Mouse (Mus musculus): ENCODE measurements around the gene Bex6. TPM values are rescaled to one million over a fixed set of nuclear protein-coding genes. Genes with fewer than 3 reads are reported as not detected.

Bex6 gene
- polyA plus RNA-seq, 1 experiment from 2014 or later = not detected

DNA sequence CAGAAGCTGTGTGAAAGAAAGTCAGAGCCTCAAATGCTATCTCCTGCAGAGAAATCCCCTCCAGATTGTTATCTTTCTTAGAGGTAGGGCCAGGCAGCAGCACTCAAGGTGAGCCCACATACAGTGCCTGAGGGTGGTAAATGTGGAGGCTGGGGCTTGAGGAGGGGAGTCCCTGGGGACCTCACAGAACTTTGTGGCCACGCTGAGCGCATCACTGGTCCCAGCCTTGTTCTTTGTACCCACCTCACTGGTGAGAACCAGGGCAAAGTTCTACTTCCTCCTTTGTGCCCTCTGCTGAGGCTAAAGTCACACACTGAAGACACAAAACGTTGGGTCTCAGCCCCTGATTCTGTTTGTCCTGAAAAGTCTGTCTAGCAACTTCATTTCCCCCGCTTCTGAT lies 16.2 kb upstream of the Bex6 start:
- H3K9ac ChIP-seq = peak overlapping the region; percentile 31; the same call in 1 of the 2 replicates
- DNase-seq = no peak
- H3K4me2 ChIP-seq = peak overlapping the region; percentile 65
- peaks cover 5% of the 10 kb centered on the region; the same call in 1 of the 2 replicates for H3K27me3 ChIP-seq (ENCODE audit: insufficient read depth, low read length)
- TF ChIP-seq CTCF (IDR thresholded peaks at IDR 0.05; ENCODE audit: low read depth) = no peak
- WGBS = 67% methylated on average over 4 of the region's 4 CpGs
- H3K9me3 ChIP-seq (ENCODE audit: low read depth, low read length) = no peaks in the 10 kb centered on the region
- peak overlapping the region; percentile 39 for H3K4me3 ChIP-seq (ENCODE audit: low read depth, low read length)
- H3K27ac ChIP-seq (ENCODE audit: low read depth) = no peak overlapping the region
- ATAC-seq (ENCODE audit: insufficient read depth) = no peak
- H3K36me3 ChIP-seq (ENCODE audit: insufficient read depth) = no peaks in the 10 kb centered on the region
- H3K4me1 ChIP-seq (ENCODE audit: insufficient read depth) = 0 out of 2 replicates have a peak, but pooled peaks cover 2% of the 10 kb centered on the region

DNA sequence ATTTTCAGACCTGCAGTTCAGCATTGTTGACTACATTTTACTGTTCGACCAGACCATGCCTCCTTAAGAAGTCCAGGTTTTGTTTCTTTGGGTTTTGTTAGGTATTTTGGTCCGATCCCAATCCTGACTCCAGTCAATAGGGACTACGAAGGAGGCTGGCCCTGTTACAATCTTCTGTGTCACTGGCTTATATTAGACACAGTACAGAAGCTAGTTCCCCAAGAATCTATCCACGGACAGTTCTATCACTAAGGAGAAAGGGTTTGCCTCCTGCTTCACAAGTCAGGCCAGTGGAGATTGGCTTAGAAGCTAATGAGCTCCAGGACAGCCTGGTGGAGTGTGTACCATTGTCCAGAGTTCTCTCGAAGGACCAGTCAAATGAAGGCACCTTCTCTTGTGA lies 15.7 kb upstream of the Bex6 start:
- Histone ChIP-seq H3K9ac (peak overlapping the region; percentile 31; the same call in 1 of the 2 replicates), H3K4me3 (ENCODE audit: low read depth, low read length) (peak overlapping the region; percentile 39)

DNA sequence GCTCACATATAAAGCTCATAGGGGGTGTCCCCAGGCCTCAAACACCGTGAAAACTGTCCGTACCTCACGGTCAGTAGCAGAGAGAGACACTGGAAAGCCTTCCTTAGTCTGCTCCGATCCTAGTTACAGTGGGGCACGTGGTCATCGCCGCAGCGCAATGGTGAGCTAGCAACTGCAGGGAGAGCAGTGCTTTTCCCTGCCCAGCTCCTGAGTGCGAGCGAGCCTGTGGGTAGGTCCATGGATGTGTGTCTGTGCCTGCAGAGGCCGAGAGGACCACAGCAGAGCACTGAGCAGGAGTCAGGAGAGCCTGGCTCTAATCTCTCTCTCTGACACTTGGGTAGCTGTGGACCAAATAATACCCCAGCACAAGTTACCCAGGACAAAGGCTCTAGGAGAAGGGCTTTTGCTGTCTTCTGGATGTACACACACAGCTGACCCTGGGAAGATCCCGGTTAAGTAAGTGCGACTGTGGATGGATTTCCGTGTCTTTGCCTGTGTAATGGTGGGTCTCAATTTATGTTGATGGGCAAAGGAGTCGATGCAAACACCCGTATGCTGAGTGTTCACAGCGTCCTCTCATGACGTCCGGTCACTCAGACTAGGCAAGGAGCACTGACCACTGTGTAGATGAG lies 15.1 kb upstream of the Bex6 start:
- 0 out of 2 replicates have a peak, but pooled peaks cover 2% of the 10 kb centered on the region for H3K4me1 ChIP-seq (ENCODE audit: insufficient read depth)
- H3K36me3 ChIP-seq (ENCODE audit: insufficient read depth) = no peaks in the 10 kb centered on the region
- no peak overlapping the region for H3K27ac ChIP-seq (ENCODE audit: low read depth)
- 58% methylated on average over 19 of the region's 19 CpGs for WGBS
- peak overlapping the region; percentile 39 for H3K4me3 ChIP-seq (ENCODE audit: low read depth, low read length)
- DNase-seq (no peak), ATAC-seq (ENCODE audit: insufficient read depth) (no peak)
- H3K9ac ChIP-seq = peak overlapping the region; percentile 57
- peaks cover 5% of the 10 kb centered on the region; the same call in 1 of the 2 replicates for H3K27me3 ChIP-seq (ENCODE audit: insufficient read depth, low read length)
- no peaks in the 10 kb centered on the region for H3K9me3 ChIP-seq (ENCODE audit: low read depth, low read length)
- H3K4me2 ChIP-seq = peak overlapping the region; percentile 65
- no peak for TF ChIP-seq CTCF (IDR thresholded peaks at IDR 0.05; ENCODE audit: low read depth)

More for the DNA sequence above, 15.7 kb upstream of the Bex6 start:
- H3K9me3 ChIP-seq (ENCODE audit: low read depth, low read length) = no peaks in the 10 kb centered on the region
- 0 out of 2 replicates have a peak, but pooled peaks cover 2% of the 10 kb centered on the region for H3K4me1 ChIP-seq (ENCODE audit: insufficient read depth)
- no peaks in the 10 kb centered on the region for H3K36me3 ChIP-seq (ENCODE audit: insufficient read depth)
- TF ChIP-seq CTCF (IDR thresholded peaks at IDR 0.05; ENCODE audit: low read depth) = no peak
- no peak for ATAC-seq (ENCODE audit: insufficient read depth)
- H3K4me2 ChIP-seq = peak overlapping the region; percentile 65
- peaks cover 5% of the 10 kb centered on the region; the same call in 1 of the 2 replicates for H3K27me3 ChIP-seq (ENCODE audit: insufficient read depth, low read length)
- WGBS = 75% methylated on average over 5 of the region's 5 CpGs
- H3K27ac ChIP-seq (ENCODE audit: low read depth) = no peak overlapping the region
- DNase-seq = no peak

GRCm38 (mm10) chr16:32165281-32165821 lies 14.3 kb upstream of the Bex6 start, which contains the start of gene Nrros:
Gene Nrros (minus strand): TSS chr16:32165594.
- H3K4me2 ChIP-seq = peak within 1 kb of the TSS; percentile 65
- no peak within 1 kb of the TSS for H3K27ac ChIP-seq (ENCODE audit: low read depth)
- H3K9me3 ChIP-seq (ENCODE audit: low read depth, low read length) = no peaks in the 10 kb centered on the region
- peak within 1 kb of the TSS; percentile 39 for H3K4me3 ChIP-seq (ENCODE audit: low read depth, low read length)
- H3K4me1 ChIP-seq (ENCODE audit: insufficient read depth) = 0 out of 2 replicates have a peak, but pooled peaks cover 2% of the 10 kb centered on the region
- peaks cover 5% of the 10 kb centered on the region; the same call in 1 of the 2 replicates for H3K27me3 ChIP-seq (ENCODE audit: insufficient read depth, low read length)
- 2% methylated on average over 25 of the region's 25 CpGs for WGBS
- H3K9ac ChIP-seq = peak within 1 kb of the TSS; percentile 57
- DNase-seq (peak; percentile 71), ATAC-seq (ENCODE audit: insufficient read depth) (0 out of 2 replicates have a peak, but pooled peaks have one; percentile 38)
- no peaks in the 10 kb centered on the region for H3K36me3 ChIP-seq (ENCODE audit: insufficient read depth)
- TF ChIP-seq CTCF (IDR thresholded peaks at IDR 0.05; ENCODE audit: low read depth) = no peak

GRCm38 (mm10) chr16:32167819-32168545 lies 11.6 kb upstream of the Bex6 start:
- ATAC-seq (ENCODE audit: insufficient read depth) (no peak), DNase-seq (no peak)
- Histone ChIP-seq H3K4me2 (no peak overlapping the region), H3K27me3 (ENCODE audit: insufficient read depth, low read length) (peaks cover 5% of the 10 kb centered on the region; the same call in 1 of the 2 replicates), H3K9me3 (ENCODE audit: low read depth, low read length) (no peaks in the 10 kb centered on the region), H3K9ac (no peak overlapping the region), H3K4me1 (ENCODE audit: insufficient read depth) (0 out of 2 replicates have a peak, but pooled peaks cover 2% of the 10 kb centered on the region), H3K27ac (ENCODE audit: low read depth) (no peak overlapping the region), H3K4me3 (ENCODE audit: low read depth, low read length) (no peak overlapping the region), H3K36me3 (ENCODE audit: insufficient read depth) (no peaks in the 10 kb centered on the region)
- 85% methylated on average over 4 of the region's 4 CpGs for WGBS
- TF ChIP-seq CTCF (IDR thresholded peaks at IDR 0.05; ENCODE audit: low read depth) = no peak

DNA sequence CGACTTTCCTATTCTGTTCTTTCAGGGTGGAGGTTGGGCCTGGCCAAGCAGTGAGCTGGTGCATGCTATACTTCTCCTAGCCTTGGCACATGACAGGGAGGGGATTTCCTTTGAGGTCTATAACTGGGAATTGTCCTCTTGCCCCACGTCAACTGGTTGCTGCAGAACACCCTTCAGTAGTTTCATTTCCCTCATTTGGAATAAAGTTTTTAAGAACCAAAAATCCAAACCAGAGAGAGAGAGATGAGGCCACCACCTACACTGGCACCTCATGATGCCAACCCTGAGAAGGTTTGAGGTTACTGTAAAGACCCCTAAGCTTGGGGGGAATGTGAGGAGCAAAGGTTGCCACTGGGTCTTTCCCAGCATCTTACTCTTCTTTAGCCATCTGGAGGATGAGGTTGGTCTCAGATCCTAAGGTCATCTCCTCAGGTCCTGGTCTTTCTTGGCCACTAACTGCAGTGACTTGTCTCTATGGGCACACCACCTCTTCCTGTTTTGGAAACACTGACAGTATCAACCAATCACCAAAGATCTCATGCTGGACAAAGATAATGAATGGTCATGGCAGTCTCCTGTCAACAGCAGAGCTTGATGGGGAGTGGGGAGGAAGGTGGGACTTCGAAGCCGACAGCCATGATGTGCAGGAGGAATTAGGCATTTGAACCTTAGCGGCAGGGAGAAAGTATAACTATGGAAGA lies 8.4 kb upstream of the Bex6 start:
- Histone ChIP-seq H3K9me3 (ENCODE audit: low read depth, low read length) (no peaks in the 10 kb centered on the region), H3K4me2 (no peak overlapping the region), H3K4me1 (ENCODE audit: insufficient read depth) (no peaks in the 10 kb centered on the region), H3K9ac (no peak overlapping the region), H3K27ac (ENCODE audit: low read depth) (no peak overlapping the region), H3K4me3 (ENCODE audit: low read depth, low read length) (no peak overlapping the region), H3K36me3 (ENCODE audit: insufficient read depth) (no peaks in the 10 kb centered on the region), H3K27me3 (ENCODE audit: insufficient read depth, low read length) (no peaks in the 10 kb centered on the region)
- 85% methylated on average over 5 of the region's 5 CpGs for WGBS
- DNase-seq (no peak), ATAC-seq (ENCODE audit: insufficient read depth) (no peak)
- TF ChIP-seq CTCF (IDR thresholded peaks at IDR 0.05; ENCODE audit: low read depth) = no peak

All from lung, embryonic 14.5 days (tissue).